Mouse (Mus musculus) gastrocnemius, adult 8-10 months (tissue): ENCODE data around the gene Ccdc73. TPM values are rescaled to one million over a fixed set of nuclear protein-coding genes. Genes with fewer than 3 reads are reported as not detected.
"Not testable (repeated sequence)": the region's sequence is repeated elsewhere in the genome, so short reads cannot be mapped to it uniquely, and the experiment has no call there.

ENCODE experiments used
- DNase-seq, 2 experiments: peaks; one replicate each; pipeline ENCODE4 v3.0.0; 2022; ENCODE audit warnings: low spot score in 2 of 2
- total RNA-seq, 4 experiments: library from RNA; stranded (reverse); gene quantifications; 2 replicates each; pipeline ENCODE4 v1.2.4; 2022

The Ccdc73 gene
- total RNA-seq, 4 experiments from 2014 or later: 2.0 to 4.5 (median 4.2) TPM

GRCm38 (mm10) chr2:105025610-105026009 lies 158.0 kb downstream of the Ccdc73 start:
- DNase-seq: not testable (repeated sequence)

DNA sequence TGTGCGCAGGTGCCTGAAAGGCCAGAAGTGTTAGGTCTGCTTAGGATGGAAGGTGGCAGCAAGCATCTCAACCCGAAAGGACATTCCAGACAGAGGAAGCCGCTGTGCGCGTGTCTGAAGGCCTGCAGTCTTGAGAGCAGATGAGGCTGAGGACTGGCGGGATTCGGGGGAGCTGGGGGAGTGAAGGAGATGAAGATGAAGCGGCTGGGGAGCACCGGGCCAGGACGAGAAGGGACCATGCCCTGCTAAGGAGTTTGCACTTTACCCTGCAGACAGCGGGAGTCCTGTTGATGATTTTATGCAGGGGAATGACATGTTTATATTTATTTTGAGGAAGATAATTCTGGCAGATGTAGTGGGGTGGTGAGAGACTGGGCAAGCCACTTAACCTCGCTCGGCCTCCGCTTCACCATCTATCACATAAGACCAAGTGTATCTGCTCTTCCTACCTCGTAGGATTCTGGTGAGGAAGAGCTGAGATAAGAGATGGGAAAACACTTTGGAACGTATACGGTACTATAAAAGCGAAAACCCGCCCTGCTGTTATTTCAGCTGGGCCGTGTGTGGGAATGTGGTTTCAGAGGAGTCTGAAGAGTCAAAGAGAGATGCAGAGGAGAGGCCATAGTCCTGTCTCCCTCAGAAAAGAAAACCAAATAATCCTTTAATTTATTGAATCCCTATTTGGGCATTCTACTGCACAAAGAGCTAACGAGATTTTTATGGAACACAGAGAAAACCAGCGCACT lies 159.5 kb downstream of the Ccdc73 start:
- no peak for DNase-seq

DNA sequence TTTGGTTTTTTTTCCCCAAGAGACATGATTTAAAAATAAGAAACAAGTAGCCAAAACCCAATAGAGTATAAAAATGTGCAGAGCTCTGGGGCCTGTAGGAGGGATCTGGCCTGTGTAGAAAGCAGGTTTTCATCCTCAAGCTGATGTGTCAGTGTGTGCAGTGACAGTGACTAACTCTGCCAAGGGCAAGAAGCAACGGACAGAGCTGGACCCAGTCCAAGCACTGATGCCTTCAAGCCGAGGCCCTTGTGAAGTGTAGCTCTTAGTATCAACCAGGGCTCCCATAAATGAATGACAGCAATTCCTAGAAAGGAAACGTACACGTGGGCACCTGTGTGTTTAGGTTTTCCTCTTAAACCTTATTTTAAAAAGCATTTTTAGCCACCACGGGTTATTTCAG lies 161.2 kb downstream of the Ccdc73 start:
- no peak for DNase-seq

DNA sequence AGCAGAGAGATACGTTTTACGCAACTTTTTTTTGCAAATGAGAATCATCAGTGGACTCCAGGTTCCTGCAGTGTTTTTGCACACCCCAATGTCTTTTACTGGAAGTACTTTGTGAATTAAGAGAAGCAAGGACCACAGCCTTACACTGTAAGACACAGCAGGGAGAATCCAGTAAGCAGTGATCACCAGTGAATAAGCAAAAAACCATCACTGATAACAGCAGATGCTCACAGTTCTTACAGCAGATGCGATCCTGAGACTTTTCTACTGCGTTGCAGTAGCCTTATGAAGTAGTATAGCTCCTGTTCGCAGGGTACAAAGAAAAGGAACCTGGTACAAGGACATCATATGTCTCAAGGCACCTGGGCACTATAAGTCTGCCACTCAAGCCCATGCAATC lies 162.9 kb downstream of the Ccdc73 start:
- no peak for DNase-seq

GRCm38 (mm10) chr2:105034084-105034483 lies 166.5 kb downstream of the Ccdc73 start:
- DNase-seq: no peak

- DNase-seq: no peak
Observed at GRCm38 (mm10) chr2:105035985-105036384, 168.4 kb downstream of the Ccdc73 start.

- DNase-seq: no peak
Observed at GRCm38 (mm10) chr2:105036401-105037070, 168.9 kb downstream of the Ccdc73 start.

DNA sequence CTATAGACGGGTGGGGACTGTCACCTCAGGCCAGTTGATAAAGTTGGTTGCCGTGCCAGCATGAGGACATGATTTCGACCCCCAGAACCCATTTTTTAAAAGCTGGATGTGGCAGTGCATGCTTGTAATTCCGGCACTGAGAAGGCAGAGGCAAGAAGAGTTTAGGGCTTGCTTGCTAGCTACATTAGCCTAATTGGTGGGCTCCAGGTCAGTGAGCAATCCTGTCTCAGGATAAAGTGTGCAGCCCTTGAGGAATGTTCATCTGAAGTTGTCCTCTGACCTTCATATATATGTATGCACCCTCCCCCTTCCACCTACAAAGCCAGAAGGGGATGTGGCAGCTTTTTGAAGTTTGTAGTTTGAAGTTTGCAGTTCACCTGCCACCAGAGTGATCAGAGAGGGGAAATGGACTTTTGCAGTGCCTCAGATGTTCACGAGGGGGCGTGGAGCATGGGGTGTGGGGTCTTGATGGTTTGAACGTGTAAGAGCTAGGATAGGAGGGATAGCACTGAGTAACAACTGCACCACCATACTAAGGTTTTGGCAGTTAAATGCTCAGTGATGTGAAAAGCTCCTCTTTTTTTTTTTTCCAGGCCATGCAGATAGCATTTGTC lies 170.5 kb downstream of the Ccdc73 start:
- DNase-seq: no peak

DNA sequence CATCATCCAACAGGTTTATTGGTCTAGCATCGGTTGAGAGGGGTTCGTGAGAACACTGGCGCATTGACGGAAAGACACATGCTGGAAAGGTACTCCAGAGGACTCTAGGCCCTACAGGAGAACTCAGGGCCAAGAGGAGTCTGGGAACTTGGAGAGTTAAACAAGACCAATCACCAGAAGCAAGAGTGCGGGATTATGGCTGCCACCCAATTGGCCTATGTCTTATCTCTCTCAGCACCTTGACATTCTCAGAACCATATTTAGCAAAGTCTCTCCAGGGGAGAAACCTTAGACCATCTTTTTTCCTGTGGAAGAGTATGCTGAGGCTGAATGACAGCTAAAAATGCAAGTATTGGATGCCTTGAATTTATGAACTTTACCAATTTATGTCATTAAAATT lies 171.3 kb downstream of the Ccdc73 start:
- no peak for DNase-seq

DNA sequence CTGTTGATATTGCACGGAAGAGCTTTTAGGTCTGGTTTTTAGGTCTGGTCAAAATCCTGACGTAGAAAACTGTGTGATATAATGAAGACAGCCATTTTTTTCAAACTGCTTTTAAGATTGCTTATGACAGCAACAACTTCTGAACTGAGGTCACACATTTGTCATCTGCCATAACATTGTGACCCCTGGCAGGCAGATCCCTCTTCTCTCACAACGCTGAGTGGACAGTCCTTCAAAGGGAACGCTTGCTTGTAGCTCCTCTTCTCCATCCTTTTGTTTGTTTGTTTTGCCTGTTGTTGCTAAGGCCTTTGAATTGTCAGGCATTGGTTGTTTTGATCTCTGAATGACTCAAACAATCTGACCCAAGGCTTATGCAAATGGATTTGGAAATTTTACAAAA lies 173.3 kb downstream of the Ccdc73 start:
- no peak for DNase-seq

GRCm38 (mm10) chr2:105043152-105043551 lies 175.5 kb downstream of the Ccdc73 start:
- no peak for DNase-seq

GRCm38 (mm10) chr2:105048301-105048700 lies 180.7 kb downstream of the Ccdc73 start:
- no peak for DNase-seq

GRCm38 (mm10) chr2:105055529-105055928 lies 187.9 kb downstream of the Ccdc73 start:
- no peak for DNase-seq

DNA sequence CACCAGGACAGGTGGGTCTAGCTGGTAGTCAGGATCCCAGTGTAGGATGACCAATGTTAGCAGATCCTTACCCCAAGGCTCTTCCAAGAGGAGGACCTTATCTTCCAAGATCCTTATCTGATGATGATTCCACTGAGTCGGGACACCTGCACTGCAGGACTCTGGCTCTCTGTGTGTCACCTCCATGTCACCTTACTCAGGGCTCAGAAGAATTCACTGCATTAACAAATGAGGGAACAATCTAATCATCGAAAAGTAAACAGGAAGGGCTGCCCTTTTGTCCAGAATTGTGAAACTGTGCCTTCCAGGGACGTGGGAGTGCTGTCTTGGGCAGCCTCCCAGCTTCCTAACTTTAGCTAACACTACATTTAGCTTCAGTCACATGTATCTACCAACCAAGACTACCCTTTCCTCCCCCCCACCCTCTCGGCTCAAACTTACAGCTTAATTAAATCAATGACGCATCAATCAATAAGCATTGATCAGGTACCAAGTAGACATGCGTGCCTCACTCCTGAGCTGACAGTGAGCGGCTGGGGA lies 191.0 kb downstream of the Ccdc73 start:
- DNase-seq: no peak

DNA sequence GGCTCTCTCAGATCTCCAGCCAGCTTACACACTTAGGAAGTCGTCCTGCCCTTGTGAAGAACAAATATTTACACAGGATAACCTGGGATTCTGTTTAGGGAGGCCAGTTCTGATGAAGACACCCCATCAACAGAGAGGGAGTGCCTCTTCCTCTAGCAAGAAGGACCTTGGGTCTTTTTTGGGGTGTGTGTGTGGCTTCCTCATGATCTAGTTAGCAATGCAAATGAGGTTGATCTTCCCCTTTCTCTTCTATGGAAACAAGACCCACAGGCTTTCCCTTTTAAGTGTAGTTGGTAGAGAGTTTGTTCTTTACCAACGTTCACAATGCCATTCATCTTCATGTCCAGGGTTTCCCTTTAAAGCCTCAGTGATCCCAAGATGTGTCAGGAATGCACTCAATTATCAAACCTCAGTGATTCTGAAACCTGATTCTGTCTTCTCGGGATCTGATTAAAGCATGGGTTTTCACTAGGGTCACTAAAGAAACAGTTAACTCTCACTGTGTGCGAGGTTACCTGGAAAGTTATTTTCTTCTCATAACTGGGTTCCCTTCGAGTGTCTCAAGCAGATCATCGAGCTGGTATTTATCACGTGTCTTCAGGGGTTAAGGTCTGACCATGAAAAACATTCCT lies 195.3 kb downstream of the Ccdc73 start:
- DNase-seq: no peak

Other genes with a start within 250 kb of the Ccdc73 start
- 10 to 100 TPM in 1 of 4 experiments, 1 to 10 TPM in 3; 8.7 to 11.7 (median 9.2) TPM for gene Tcp11l1, start 155.6 kb upstream of the Ccdc73 start, total RNA-seq
- gene Pin1rt1, start 151.4 kb upstream of the Ccdc73 start, total RNA-seq: not detected
- gene Depdc7, start 124.9 kb upstream of the Ccdc73 start, total RNA-seq: 1 to 10 TPM; 1.4 to 2.9 (median 2.5) TPM
- gene Qser1, start 51.0 kb upstream of the Ccdc73 start, total RNA-seq: 10 to 100 TPM; 62.5 to 83.1 (median 69.3) TPM
- gene Prrg4, start 17.9 kb upstream of the Ccdc73 start, total RNA-seq: under 1 TPM; 0.27 to 0.38 (median 0.32) TPM
- 100 to 1,000 TPM in 3 of 4 experiments, 10 to 100 TPM in 1; 97.1 to 112 (median 104) TPM for gene Eif3m, start 149.3 kb downstream of the Ccdc73 start, total RNA-seq
- not detected for gene Gm11060, start 224.2 kb downstream of the Ccdc73 start, total RNA-seq